Mouse (Mus musculus): ENCODE measurements around the gene Rec8. TPM values are rescaled to one million over a fixed set of nuclear protein-coding genes. Genes with fewer than 3 reads are reported as not detected.

Gene Rec8
- 16.5 and 17.5 TPM in 2 replicates for polyA plus RNA-seq (2016; fragmentation: Nextera tagmentation; extraction: Ambion mirVana)

DNA sequence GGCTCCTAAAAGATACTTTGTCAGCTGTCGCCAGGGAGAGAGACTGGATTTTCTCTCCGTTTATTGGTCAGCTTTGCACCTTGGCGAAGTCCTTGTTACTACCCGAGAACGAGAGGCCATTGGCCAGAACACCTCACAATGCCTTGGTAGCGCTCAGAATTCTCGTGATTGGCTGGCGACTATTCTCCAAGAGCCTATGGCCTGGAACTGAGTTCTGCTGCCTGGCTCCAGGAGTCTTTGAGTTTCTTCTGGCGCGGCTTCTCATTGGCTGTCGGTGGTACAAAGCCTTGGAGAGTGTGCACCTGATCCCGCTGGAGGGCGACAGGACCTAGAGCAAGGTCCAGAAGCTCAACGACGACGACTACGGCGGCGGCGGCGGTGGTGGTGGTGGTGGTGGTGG is at the start of gene Rec8:
TSS of gene Rec8 (plus strand) at position 216 of the 400 bp plus-strand sequence.
- H3K4me1 ChIP-seq (replicated peaks), result peaks cover 25% of the 10 kb centered on the region
- peak; percentile 88 for ATAC-seq (ENCODE audit: insufficient number of reproducible peaks, low FRiP score)
- 13% methylated on average over 21 of the region's 21 CpGs for WGBS
- H3K9me3 ChIP-seq (replicated peaks), result no peaks in the 10 kb centered on the region
- no peaks in the 10 kb centered on the region for H3K27me3 ChIP-seq (replicated peaks)
- H3K9ac ChIP-seq, result peak within 1 kb of the TSS; percentile 48; the same call in 1 of the 2 replicates
- peak within 1 kb of the TSS; percentile 37 for H3K4me3 ChIP-seq
- peak within 1 kb of the TSS; percentile 64 for H3K4me2 ChIP-seq
- H3K27ac ChIP-seq (ENCODE audit: poor library complexity, severe bottlenecking), result peak within 1 kb of the TSS; percentile 36; the same call in 1 of the 2 replicates
- peaks cover under 1% of the 10 kb centered on the region; the same call in 1 of the 2 replicates for H3K36me3 ChIP-seq

DNA sequence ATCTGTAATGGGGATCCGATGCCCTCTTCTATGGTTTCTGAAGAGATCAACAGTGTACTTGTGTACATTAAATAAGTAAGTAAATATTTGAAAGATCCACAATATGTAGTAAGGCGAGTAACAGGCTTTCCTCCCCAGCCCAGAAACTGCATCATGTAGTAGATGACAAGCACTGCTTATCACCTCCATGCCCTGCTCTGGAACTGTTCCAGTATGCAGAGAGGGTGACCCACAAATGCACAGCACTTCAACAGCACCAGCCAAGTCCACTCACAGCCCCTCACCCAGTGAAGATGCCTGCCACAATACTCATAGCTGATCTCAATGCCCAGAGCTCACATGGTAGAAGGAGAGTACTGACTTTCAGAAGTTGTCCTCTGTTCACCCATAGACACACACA is 47.2 kb upstream of the Rec8 start:
- no peaks in the 10 kb centered on the region for H3K9me3 ChIP-seq (replicated peaks)
- 80% methylated on average over 2 of the region's 2 CpGs for WGBS
- no peak overlapping the region for H3K4me2 ChIP-seq
- no peak for ATAC-seq (ENCODE audit: insufficient number of reproducible peaks, low FRiP score)
- peaks cover 26% of the 10 kb centered on the region for H3K4me1 ChIP-seq (replicated peaks)
- H3K9ac ChIP-seq, result no peak overlapping the region; the same call in 1 of the 2 replicates
- H3K27ac ChIP-seq (ENCODE audit: poor library complexity, severe bottlenecking), result peak overlapping the region; percentile 47; the same call in 1 of the 2 replicates
- no peak overlapping the region for H3K4me3 ChIP-seq
- H3K27me3 ChIP-seq (replicated peaks), result no peaks in the 10 kb centered on the region
- peaks cover 50% of the 10 kb centered on the region for H3K36me3 ChIP-seq

DNA sequence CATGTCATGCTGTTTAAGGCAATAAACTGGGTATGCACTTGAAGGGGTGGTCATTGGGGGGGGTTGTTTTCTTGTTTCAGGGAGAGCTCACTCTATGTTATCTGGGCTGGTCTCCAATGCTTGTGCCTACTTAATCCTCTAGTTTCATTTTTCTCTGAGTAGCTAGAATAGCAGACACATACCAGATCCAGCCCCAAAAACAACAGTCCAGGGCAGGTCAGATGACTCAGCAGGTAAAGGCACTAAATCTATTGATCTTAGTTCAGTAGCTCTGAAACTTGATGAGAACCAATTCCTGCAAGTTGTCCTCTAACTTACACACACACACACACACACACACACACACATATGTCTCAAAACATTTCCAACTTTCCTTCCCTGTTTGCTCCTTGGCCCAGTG is 46.1 kb upstream of the Rec8 start:
- H3K9me3 ChIP-seq (replicated peaks), result no peaks in the 10 kb centered on the region
- peaks cover 38% of the 10 kb centered on the region for H3K36me3 ChIP-seq
- H3K27ac ChIP-seq (ENCODE audit: poor library complexity, severe bottlenecking), result no peak overlapping the region
- H3K4me1 ChIP-seq (replicated peaks), result peaks cover 34% of the 10 kb centered on the region
- H3K9ac ChIP-seq, result no peak overlapping the region
- H3K4me3 ChIP-seq, result no peak overlapping the region
- no peaks in the 10 kb centered on the region for H3K27me3 ChIP-seq (replicated peaks)
- no peak for ATAC-seq (ENCODE audit: insufficient number of reproducible peaks, low FRiP score)
- H3K4me2 ChIP-seq, result no peak overlapping the region

DNA sequence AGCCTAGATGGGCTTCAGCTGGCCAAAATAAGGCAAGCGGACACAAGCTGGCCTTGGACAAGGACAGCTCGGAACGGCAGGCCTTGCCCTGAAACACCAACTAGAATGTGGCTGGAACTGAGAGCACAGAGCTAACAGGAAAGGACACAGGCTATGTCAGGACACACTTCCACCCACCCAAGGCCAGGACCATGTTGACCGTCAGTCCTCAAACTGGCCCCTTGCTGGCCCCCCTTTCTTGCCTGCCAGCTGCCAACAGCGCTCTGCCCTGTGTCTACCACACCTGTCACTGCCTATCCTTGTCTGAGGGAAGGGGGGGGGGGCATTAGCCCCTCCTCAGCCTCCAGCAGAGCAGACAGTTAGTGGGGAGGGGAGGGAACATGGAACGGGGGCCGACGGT is 42.5 kb upstream of the Rec8 start, which contains the start of gene Fitm1:
TSS of gene Fitm1 (plus strand) at position 316 of the 400 bp plus-strand sequence.
- Histone ChIP-seq H3K4me3 (peak within 1 kb of the TSS; percentile 40), H3K27ac (ENCODE audit: poor library complexity, severe bottlenecking) (peak within 1 kb of the TSS; percentile 94)
- 41% methylated on average over 8 of the region's 8 CpGs for WGBS

DNA sequence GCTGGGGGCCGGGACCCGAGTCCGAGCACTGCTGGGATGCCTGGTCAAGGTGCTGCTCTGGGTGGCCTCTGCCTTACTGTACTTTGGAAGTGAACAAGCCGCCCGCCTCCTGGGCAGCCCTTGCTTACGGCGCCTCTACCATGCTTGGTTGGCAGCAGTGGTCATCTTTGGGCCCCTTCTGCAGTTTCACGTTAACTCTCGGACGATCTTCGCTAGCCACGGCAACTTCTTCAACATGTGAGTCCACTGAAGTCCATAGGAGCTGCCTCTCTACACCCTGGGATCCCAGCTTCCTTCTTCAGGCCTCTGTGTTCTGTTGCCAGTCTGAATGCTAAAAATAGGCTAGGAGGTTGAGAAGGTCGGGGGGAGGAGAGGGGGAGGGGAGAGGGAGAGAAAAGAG is 42.1 kb upstream of the Rec8 start:
- ATAC-seq (ENCODE audit: insufficient number of reproducible peaks, low FRiP score), result no peak
- peak overlapping the region; percentile 94 for H3K27ac ChIP-seq (ENCODE audit: poor library complexity, severe bottlenecking)
- no peaks in the 10 kb centered on the region for H3K27me3 ChIP-seq (replicated peaks)
- H3K9me3 ChIP-seq (replicated peaks), result no peaks in the 10 kb centered on the region
- peak overlapping the region; percentile 69 for H3K9ac ChIP-seq
- 35% methylated on average over 13 of the region's 13 CpGs for WGBS
- peaks cover 45% of the 10 kb centered on the region for H3K4me1 ChIP-seq (replicated peaks)
- H3K4me2 ChIP-seq, result peak overlapping the region; percentile 67
- H3K4me3 ChIP-seq, result peak overlapping the region; percentile 40
- peaks cover 15% of the 10 kb centered on the region for H3K36me3 ChIP-seq

More for the DNA sequence above, 42.5 kb upstream of the Rec8 start, which contains the start of gene Fitm1:
- no peaks in the 10 kb centered on the region for H3K9me3 ChIP-seq (replicated peaks)
- H3K4me1 ChIP-seq (replicated peaks), result peaks cover 49% of the 10 kb centered on the region
- ATAC-seq (ENCODE audit: insufficient number of reproducible peaks, low FRiP score), result peak; percentile 63
- peak within 1 kb of the TSS; percentile 67 for H3K4me2 ChIP-seq
- H3K27me3 ChIP-seq (replicated peaks), result no peaks in the 10 kb centered on the region
- peaks cover 14% of the 10 kb centered on the region for H3K36me3 ChIP-seq
- H3K9ac ChIP-seq, result peak within 1 kb of the TSS; percentile 69

DNA sequence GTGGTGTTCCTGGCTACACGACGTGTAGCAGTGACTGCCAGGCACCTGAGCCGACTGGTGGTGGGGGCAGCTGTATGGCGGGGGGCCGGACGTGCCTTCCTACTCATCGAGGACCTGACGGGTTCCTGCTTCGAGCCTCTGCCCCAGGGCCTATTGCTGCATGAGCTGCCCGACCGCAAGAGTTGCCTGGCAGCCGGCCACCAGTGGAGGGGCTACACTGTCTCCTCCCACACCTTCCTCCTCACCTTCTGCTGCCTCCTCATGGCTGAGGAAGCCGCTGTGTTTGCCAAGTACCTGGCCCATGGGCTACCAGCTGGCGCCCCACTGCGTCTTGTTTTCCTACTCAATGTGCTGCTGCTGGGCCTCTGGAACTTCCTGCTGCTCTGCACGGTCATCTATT is 41.5 kb upstream of the Rec8 start:
- 55% methylated on average over 16 of the region's 16 CpGs for WGBS
- Histone ChIP-seq H3K36me3 (peaks cover 19% of the 10 kb centered on the region), H3K9me3 (replicated peaks) (no peaks in the 10 kb centered on the region), H3K27me3 (replicated peaks) (no peaks in the 10 kb centered on the region), H3K4me3 (peak overlapping the region; percentile 40), H3K4me1 (replicated peaks) (peaks cover 43% of the 10 kb centered on the region), H3K9ac (peak overlapping the region; percentile 69), H3K27ac (ENCODE audit: poor library complexity, severe bottlenecking) (peak overlapping the region; percentile 94), H3K4me2 (peak overlapping the region; percentile 67)
- ATAC-seq (ENCODE audit: insufficient number of reproducible peaks, low FRiP score), result no peak

DNA sequence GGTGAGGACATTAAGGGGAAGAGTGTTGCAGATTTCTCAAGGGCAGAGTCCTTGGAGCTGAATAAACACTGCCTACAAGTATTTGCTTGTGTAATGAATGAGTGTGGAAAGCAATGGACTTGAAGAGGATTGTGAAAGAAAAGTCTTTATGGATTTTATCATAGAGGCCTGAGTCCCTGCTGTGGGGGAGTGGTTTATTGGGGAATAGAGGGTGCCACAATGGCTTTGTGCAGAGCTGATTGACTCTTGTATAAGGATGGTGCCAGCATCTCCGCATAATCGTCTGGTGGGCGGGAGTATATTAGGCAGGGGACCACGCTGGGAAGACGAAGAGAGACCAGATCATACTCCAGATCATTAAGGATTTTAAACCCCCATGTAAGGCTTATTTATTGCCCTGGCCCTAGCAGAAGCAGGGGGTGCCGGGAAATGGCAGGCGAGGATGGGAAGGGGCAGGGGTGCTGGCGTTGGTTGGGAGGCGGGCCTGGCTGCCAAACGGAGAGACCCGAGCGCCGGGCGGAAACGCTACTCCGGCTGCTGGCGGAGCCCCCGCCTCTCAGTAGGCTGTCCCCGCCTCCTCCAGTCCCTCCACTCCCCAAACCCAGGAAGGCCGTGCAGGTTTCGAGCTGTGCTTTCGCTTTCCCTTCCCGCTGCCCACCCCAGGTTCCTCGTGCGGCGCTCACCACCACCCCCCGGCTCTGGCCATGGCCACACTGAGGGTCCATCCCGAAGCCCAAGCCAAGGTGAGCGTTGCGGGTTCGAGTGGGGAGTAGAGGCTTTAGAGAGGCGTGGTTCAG is 39.8 kb upstream of the Rec8 start, which contains the start of gene Psme1:
TSS of gene Psme1 (plus strand) at position 253 of the 797 bp plus-strand sequence.
- no peaks in the 10 kb centered on the region for H3K27me3 ChIP-seq (replicated peaks)
- H3K4me1 ChIP-seq (replicated peaks), result peaks cover 43% of the 10 kb centered on the region
- no peaks in the 10 kb centered on the region for H3K9me3 ChIP-seq (replicated peaks)
- WGBS, result under 1% methylated on average over 32 of the region's 32 CpGs
- peak within 1 kb of the TSS; percentile 86 for H3K4me3 ChIP-seq
- peak within 1 kb of the TSS; percentile 90 for H3K27ac ChIP-seq (ENCODE audit: poor library complexity, severe bottlenecking)
- H3K4me2 ChIP-seq, result peak within 1 kb of the TSS; percentile 87
- peak within 1 kb of the TSS; percentile 96 for H3K9ac ChIP-seq
- ATAC-seq (ENCODE audit: insufficient number of reproducible peaks, low FRiP score), result peak; percentile 79
- H3K36me3 ChIP-seq, result peaks cover 28% of the 10 kb centered on the region

DNA sequence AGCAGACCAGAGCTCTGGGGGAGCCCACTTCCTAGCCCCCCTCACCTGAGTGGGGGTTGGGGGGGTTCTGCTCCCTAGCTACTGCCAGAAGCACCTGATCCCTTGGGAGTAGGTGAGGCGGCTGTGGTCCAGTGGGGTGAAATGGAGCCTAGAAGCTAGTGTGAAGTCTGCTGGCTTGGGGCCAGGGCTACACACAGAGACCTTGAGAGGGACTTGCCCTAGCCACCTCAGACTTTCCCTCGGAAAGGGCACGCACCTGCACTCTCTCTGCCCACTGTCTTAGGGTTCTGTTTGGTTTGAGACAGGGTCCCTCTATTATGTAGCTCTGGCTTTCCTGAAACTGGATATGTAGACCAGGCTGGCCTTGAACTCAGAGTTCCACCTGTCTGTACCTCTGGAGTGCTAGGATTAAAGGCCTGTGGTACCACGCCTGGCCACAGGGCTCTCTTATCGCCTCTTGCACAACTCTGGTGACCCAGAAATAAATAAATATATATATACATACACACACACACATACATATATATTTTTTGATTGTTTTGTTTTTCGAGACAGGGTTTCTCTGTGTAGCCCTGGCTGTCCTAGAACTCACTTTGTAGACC is 39.1 kb upstream of the Rec8 start:
- Histone ChIP-seq H3K9me3 (replicated peaks) (no peaks in the 10 kb centered on the region), H3K27ac (ENCODE audit: poor library complexity, severe bottlenecking) (peak overlapping the region; percentile 90), H3K4me1 (replicated peaks) (peaks cover 43% of the 10 kb centered on the region), H3K9ac (peak overlapping the region; percentile 96), H3K4me3 (peak overlapping the region; percentile 86), H3K4me2 (peak overlapping the region; percentile 87), H3K27me3 (replicated peaks) (no peaks in the 10 kb centered on the region), H3K36me3 (peaks cover 31% of the 10 kb centered on the region)
- 22% methylated on average over 6 of the region's 6 CpGs for WGBS
- peak; percentile 44; the same call in 1 of the 2 replicates for ATAC-seq (ENCODE audit: insufficient number of reproducible peaks, low FRiP score)

DNA sequence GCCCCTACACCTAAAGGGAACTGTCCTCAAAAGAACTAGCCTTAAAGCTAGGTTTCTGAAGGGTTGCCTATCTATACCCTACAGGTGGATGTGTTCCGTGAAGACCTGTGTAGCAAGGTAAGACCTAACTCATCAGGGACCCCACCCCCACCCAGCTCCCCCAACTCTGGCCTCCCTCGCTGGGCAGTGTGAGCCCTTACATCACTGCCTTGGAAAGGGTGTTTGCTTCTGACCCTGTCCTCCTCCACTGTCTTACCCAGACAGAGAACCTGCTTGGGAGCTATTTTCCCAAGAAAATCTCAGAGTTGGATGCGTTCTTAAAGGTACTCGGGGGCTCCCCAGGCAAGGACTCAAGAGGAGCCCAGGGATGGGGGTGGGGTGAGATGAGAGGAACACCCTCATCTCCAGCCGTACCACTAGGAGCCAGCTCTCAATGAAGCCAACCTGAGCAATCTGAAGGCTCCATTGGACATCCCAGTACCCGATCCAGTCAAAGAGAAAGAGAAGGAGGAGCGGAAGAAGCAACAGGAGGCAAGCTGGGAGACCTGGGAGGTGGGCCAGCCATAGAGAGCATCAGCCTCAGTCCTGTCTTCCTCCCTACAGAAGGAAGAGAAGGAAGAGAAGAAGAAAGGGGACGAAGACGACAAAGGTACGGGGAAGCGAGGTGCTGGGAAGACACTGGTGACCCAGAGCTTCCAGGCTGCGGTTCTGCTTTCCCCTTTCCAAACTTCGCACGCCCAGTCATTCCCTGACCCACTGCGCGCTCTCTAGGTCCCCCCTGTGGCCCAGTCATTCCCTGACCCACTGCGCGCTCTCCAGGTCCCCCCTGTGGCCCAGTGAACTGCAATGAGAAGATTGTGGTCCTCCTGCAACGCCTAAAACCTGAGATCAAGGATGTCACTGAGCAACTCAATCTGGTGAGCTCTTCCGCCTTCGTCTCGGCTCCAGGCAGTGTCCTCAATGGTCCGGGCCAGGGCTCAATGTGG is 38.0 kb upstream of the Rec8 start:
- 86% methylated on average over 23 of the region's 23 CpGs for WGBS
- ATAC-seq (ENCODE audit: insufficient number of reproducible peaks, low FRiP score), result no peak
- Histone ChIP-seq H3K36me3 (peaks cover 31% of the 10 kb centered on the region), H3K4me3 (no peak overlapping the region), H3K4me2 (peak overlapping the region; percentile 87), H3K27ac (ENCODE audit: poor library complexity, severe bottlenecking) (no peak overlapping the region), H3K9ac (no peak overlapping the region), H3K9me3 (replicated peaks) (no peaks in the 10 kb centered on the region), H3K27me3 (replicated peaks) (no peaks in the 10 kb centered on the region), H3K4me1 (replicated peaks) (peaks cover 42% of the 10 kb centered on the region)

DNA sequence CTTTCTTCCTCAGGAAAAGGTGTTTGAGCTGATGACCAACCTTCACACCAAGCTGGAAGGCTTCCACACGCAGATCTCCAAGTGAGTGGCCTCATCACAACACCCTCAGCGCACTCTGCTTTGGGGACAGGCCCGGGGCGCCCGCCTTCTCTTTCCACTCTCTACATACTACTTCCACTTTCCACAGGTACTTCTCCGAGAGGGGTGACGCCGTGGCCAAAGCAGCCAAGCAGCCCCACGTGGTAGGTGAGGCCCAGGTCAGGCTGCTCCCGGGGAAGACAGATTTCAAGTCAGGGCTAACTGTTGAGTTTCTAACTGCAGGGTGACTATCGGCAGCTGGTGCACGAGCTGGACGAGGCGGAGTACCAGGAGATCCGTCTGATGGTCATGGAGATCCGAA is 37.1 kb upstream of the Rec8 start:
- peaks cover 38% of the 10 kb centered on the region for H3K4me1 ChIP-seq (replicated peaks)
- H3K9me3 ChIP-seq (replicated peaks), result no peaks in the 10 kb centered on the region
- no peak overlapping the region for H3K9ac ChIP-seq
- H3K36me3 ChIP-seq, result peaks cover 31% of the 10 kb centered on the region
- no peak overlapping the region for H3K4me2 ChIP-seq
- H3K4me3 ChIP-seq, result no peak overlapping the region
- H3K27ac ChIP-seq (ENCODE audit: poor library complexity, severe bottlenecking), result no peak overlapping the region
- no peak for ATAC-seq (ENCODE audit: insufficient number of reproducible peaks, low FRiP score)
- H3K27me3 ChIP-seq (replicated peaks), result no peaks in the 10 kb centered on the region
- 93% methylated on average over 16 of the region's 16 CpGs for WGBS
